Mouse (Mus musculus) liver, adult 2 months (tissue): ENCODE measurements around the gene Mesd. TPM values are rescaled to one million over a fixed set of nuclear protein-coding genes. Genes with fewer than 3 reads are reported as not detected.

Source experiments
- DNase-seq: peaks from one replicate; pipeline ENCODE4 v3.0.0-alpha.2; 2011; ENCODE audit warnings: low read depth, low spot score; ENCODE audit errors: extremely low read depth
- H3K27ac ChIP-seq: fragments of 200-500 bp; replicated peaks from 2 replicates; pipeline ENCODE4 v1.5.1; 2012; ENCODE audit warnings: low read depth, mild to moderate bottlenecking, control low read depth, inconsistent platforms, low read length; ENCODE audit not compliant: insufficient read depth
- H3K27me3 ChIP-seq: fragments of 200-500 bp; 2 replicates; pipeline ENCODE4 v1.6.1; 2012; ENCODE audit warnings: mild to moderate bottlenecking, moderate library complexity, low read length, inconsistent platforms; ENCODE audit not compliant: control insufficient read depth, insufficient read depth
- H3K36me3 ChIP-seq: fragments of 200-500 bp; 2 replicates; pipeline ENCODE4 v1.6.1; 2012; ENCODE audit warnings: low read length, inconsistent platforms; ENCODE audit not compliant: control insufficient read depth, insufficient read depth
- H3K4me1 ChIP-seq: fragments of 200-500 bp; 2 replicates; pipeline ENCODE4 v1.6.1; 2011; ENCODE audit warnings: low read length; ENCODE audit not compliant: control insufficient read depth, insufficient read depth
- H3K4me3 ChIP-seq: fragments of 200-500 bp; 2 replicates; pipeline ENCODE4 v1.5.1; 2011; ENCODE audit warnings: low read depth, mild to moderate bottlenecking, control low read depth, low read length, moderate library complexity; ENCODE audit not compliant: insufficient read depth
- H3K79me2 ChIP-seq: fragments of 200-500 bp; 2 replicates; pipeline ENCODE4 v1.6.1; 2012; ENCODE audit warnings: inconsistent platforms, mild to moderate bottlenecking, low read length, moderate library complexity; ENCODE audit not compliant: control insufficient read depth, insufficient read depth
- H3K9ac ChIP-seq: fragments of 200-500 bp; 2 replicates; pipeline ENCODE4 v1.6.1; 2012; ENCODE audit warnings: low read depth, mild to moderate bottlenecking, control low read depth, inconsistent platforms, low read length
- CTCF ChIP-seq: fragments of 200-500 bp; IDR thresholded peaks from 2 replicates; pipeline ENCODE4 v1.5.1; 2011; ENCODE audit warnings: low read depth, low read length, control low read depth
- POLR2A ChIP-seq: fragments of 200-500 bp; IDR thresholded peaks from 2 replicates; pipeline ENCODE4 v1.6.1; 2011; ENCODE audit warnings: low read length, control low read depth; ENCODE audit not compliant: insufficient read depth; ENCODE audit errors: extremely low read depth
- WGBS: fragments of 180-500 bp; shearing (Covaris S2); methylation state at CpG from one replicate; pipeline ENCODE4 v1.1.7; 2018; 5-methylcytosine and 5-hydroxymethylcytosine counted together
- polyA plus RNA-seq: library from polyadenylated mRNA; depleted of rRNA; stranded (reverse); fragments of >200 nt; gene quantifications from 2 replicates; pipeline ENCODE4 v1.2.3, GENCODE M21; 2012; rRNA removed
- total RNA-seq: library from RNA; depleted of rRNA; stranded (reverse); fragments of >200 nt; gene quantifications from 2 replicates; pipeline ENCODE4 v1.2.3, GENCODE M21; 2014; rRNA removed

Mesd gene
- total RNA-seq (10.8 and 13.6 TPM in 2 replicates), polyA plus RNA-seq (6.7 and 8.2 TPM in 2 replicates)

- Histone ChIP-seq H3K9ac (peak within 1 kb of the TSS; percentile 85), H3K27ac (peak within 1 kb of the TSS; percentile 91), H3K36me3 (no peaks in the 10 kb centered on the region), H3K4me1 (peaks cover 12% of the 10 kb centered on the region), H3K27me3 (no peaks in the 10 kb centered on the region), H3K4me3 (peak within 1 kb of the TSS; percentile 66), H3K79me2 (peaks cover 11% of the 10 kb centered on the region)
- DNase-seq, result peak; percentile 52
- no peak for TF ChIP-seq CTCF
- no peak for TF ChIP-seq POLR2A
- 1% methylated on average over 69 of the region's 69 CpGs for WGBS
Observed at GRCm38 (mm10) chr7:83884021-83884658, at the start of gene Mesd, which contains the start of gene Tlnrd1. TSS of gene Mesd (plus strand) at chr7:83884466. TSS of gene Tlnrd1 (minus strand) at chr7:83884305.

GRCm38 (mm10) chr7:83838525-83839224, 45.6 kb upstream of the Mesd start:
- no peak for DNase-seq
- Histone ChIP-seq H3K27me3 (no peaks in the 10 kb centered on the region), H3K4me3 (no peak overlapping the region), H3K79me2 (no peaks in the 10 kb centered on the region), H3K4me1 (peaks cover 5% of the 10 kb centered on the region; the same call in 1 of the 2 replicates), H3K9ac (no peak overlapping the region), H3K36me3 (no peaks in the 10 kb centered on the region), H3K27ac (no peak overlapping the region)
- WGBS, result 69% methylated on average over 5 of the region's 5 CpGs
- TF ChIP-seq CTCF, result no peak
- no peak for TF ChIP-seq POLR2A

GRCm38 (mm10) chr7:83840076-83840475, 44.2 kb upstream of the Mesd start:
- Histone ChIP-seq H3K79me2 (no peaks in the 10 kb centered on the region), H3K36me3 (no peaks in the 10 kb centered on the region), H3K27ac (no peak overlapping the region), H3K4me3 (no peak overlapping the region), H3K27me3 (no peaks in the 10 kb centered on the region), H3K9ac (no peak overlapping the region), H3K4me1 (peaks cover 5% of the 10 kb centered on the region; the same call in 1 of the 2 replicates)
- no peak for TF ChIP-seq CTCF
- no peak for TF ChIP-seq POLR2A
- WGBS, result 73% methylated on average over 2 of the region's 2 CpGs
- DNase-seq, result no peak

- H3K9ac ChIP-seq, result no peak overlapping the region
- H3K36me3 ChIP-seq, result no peaks in the 10 kb centered on the region
- 65% methylated on average over 6 of the region's 6 CpGs for WGBS
- no peak for DNase-seq
- H3K27ac ChIP-seq, result peak overlapping the region; percentile 74
- peaks cover 17% of the 10 kb centered on the region for H3K4me1 ChIP-seq
- no peak overlapping the region for H3K4me3 ChIP-seq
- TF ChIP-seq POLR2A (no peak), CTCF (no peak)
- no peaks in the 10 kb centered on the region for H3K79me2 ChIP-seq
- H3K27me3 ChIP-seq, result no peaks in the 10 kb centered on the region
Observed at GRCm38 (mm10) chr7:83842486-83843259, 41.6 kb upstream of the Mesd start.

- TF ChIP-seq POLR2A (no peak), CTCF (no peak)
- H3K4me3 ChIP-seq, result no peak overlapping the region
- 100% methylated on average over 3 of the region's 3 CpGs for WGBS
- H3K79me2 ChIP-seq, result no peaks in the 10 kb centered on the region
- no peak overlapping the region for H3K9ac ChIP-seq
- DNase-seq, result no peak
- no peak overlapping the region for H3K27ac ChIP-seq
- no peaks in the 10 kb centered on the region for H3K27me3 ChIP-seq
- H3K36me3 ChIP-seq, result no peaks in the 10 kb centered on the region
- peaks cover 21% of the 10 kb centered on the region for H3K4me1 ChIP-seq
Observed at GRCm38 (mm10) chr7:83844807-83845206, 39.5 kb upstream of the Mesd start.
